Mouse (Mus musculus): ENCODE data around the gene Ly6g5b. TPM values are rescaled to one million over a fixed set of nuclear protein-coding genes. Genes with fewer than 3 reads are reported as not detected.

The Ly6g5b gene
- 0.22 and 0.35 TPM in 2 replicates for polyA plus RNA-seq (2015; fragmentation: Nextera tagmentation; extraction: Ambion mirVana)

DNA sequence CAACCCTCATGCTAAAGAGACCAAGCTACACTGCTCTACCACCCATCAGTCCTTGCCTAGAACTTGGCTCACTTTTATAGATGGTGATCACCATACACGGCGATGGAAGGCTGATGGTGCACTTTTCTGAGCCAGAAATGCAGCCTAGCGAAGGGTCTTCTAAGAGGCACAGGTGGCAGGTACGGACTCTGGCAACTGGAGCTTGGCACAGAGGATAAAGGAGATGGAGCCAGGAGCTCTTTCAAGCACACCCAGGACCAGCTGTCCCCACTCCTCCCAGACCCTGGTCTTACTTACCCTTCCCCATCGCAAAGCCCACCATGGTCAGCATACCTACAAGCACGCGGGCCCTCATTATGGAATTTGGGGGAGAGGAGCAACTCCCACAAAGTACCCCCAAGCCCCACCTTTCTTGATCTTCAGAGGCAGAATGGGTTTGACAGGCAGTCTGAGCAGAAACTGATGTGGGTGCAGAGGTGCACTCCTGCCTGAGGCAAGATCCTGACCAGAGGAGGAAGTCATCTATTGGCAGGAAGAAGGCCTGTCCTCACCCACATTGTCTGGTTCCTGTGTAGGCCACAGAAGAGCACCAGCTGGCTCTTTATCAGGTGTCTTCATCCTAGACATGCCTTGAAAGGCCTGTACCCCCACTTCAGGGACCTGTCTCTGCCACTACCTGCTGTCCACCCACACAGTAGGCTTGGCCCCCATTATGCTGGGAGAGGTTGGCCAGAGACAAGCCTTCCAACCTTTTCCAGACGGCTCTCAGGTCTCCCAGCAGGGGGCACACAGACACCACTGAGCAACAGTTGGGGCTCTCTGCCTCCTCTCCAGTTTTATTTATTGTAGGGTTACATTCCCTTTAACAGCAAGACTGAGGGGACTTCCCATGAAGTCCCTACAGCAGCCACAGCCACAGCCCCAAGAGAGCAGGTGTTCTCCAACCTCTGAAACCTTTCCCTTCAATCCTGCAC lies at the start of gene Ly6g5b:
Gene Ly6g5b, minus strand, starts transcription at position 383 of the 974 bp plus-strand sequence.

GRCm38 (mm10) chr17:35134801-35135590 lies 19.8 kb upstream of the Ly6g5b start, which contains the start of gene Bag6:
Gene Bag6, plus strand, starts transcription at chr17:35135178.

GRCm38 (mm10) chr17:35131500-35132173 lies 16.4 kb upstream of the Ly6g5b start, which contains the start of gene Apom:
Gene Apom, minus strand, starts transcription at chr17:35132050.

DNA sequence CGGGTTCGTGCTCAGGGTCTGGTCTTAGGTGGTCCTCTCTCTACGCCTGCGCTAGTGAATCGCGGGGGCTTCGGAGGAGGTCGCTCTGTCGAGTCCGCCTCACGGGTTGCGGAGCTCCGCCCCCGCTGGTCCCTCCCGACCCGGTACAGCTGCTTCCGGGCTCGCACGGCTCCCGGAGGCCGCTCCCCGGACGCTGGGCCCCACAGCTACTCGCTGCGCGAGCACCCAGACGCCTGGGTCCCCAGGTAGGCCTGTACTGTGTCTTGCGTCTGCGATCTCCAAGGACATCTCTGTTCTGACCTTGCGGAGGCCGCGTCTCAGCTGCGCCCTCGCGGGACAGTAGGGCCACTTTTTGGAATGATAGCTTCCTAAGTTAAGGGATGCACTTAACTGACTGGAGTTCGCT lies 11.0 kb upstream of the Ly6g5b start, which contains the start of gene D17H6S53E:
Gene D17H6S53E, plus strand, starts transcription at position 168 of the 406 bp plus-strand sequence.

DNA sequence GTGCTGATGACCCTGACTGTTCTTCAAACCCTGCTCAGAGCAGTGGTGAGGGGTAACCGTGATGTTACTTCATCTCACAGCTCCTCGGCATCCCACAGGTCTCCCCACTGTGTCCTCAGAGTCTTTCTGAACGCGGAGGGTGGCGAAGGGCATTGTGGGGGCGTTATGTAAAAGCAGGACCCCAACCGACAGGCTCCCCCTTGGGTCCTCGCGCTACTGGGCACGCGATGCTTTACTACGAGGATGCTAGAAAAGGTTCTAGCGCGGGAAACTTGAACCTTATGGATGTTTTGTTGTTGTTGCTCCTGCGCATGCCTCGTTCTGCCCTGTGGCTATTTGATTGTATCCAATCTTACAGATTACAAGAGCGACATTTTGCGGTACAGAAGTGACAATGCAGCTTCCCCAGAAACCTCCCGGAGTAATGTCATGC lies 6.7 kb upstream of the Ly6g5b start, which contains the start of gene Csnk2b:
Gene Csnk2b, minus strand, starts transcription at position 183 of the 433 bp plus-strand sequence.

DNA sequence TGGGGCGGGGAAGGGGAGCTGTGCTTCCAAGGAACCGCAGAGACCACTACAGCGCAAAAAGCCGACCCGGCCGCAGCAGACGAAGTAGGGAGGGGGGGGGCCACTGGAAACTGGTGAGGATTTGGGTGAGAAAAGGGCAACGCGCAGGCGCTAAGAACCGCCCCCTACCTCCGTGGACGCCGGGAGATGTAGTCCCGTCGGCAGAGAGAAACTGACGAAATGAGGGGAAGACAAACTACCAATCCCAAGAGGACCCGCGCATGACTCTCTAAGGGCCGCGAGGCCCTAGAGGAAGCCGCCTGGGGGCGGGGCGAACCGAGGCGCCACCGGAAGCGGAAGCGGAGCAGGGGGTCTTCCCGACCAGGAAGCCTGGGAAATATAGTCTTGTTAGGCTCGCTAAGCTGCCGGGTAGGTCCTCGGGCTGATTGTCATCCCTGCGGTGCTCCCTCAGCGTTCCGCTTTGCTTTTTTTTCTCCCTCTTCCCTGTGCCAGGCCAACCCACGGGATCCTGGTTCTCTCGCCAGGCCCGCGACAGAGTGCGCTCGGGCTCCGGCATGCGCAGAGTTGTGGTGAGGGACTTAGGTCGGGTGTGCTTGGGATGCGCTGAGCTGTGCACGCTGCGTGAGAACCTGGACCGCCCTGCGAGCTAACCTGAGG lies 6.0 kb upstream of the Ly6g5b start, which contains the start of gene Gpank1:
Gene Gpank1, plus strand, starts transcription at position 313 of the 657 bp plus-strand sequence.

DNA sequence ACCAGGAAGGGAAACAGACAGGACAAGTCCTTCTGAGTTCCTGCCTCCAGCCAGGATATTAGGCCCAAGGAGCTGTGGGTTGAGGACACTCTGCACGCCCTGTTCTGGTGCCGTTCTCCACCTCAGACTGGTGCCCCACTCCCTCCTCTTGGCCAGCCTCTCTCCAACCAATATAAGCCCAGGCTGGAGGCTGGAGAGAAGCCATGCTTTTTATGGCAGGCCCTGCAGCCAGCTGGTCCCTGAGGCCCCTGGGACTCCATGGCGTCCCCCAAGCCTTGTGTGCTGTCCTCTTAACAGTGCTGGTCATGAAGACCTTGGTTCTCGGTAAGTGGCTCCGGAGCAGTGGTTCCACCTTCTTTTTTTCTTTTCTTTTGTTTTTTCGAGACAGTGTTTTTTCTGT lies 7.1 kb downstream of the Ly6g5b start, which contains the start of gene Ly6g5c:
Gene Ly6g5c, plus strand, starts transcription at position 183 of the 400 bp plus-strand sequence.

GRCm38 (mm10) chr17:35088825-35089644 lies 26.2 kb downstream of the Ly6g5b start, which contains the start of gene Abhd16a:
Gene Abhd16a, plus strand, starts transcription at chr17:35089263.

GRCm38 (mm10) chr17:35085208-35085865 lies 29.9 kb downstream of the Ly6g5b start, which contains the start of gene Ly6g6f:
Gene Ly6g6f, minus strand, starts transcription at chr17:35085610.

GRCm38 (mm10) chr17:35077786-35078233 lies 37.4 kb downstream of the Ly6g5b start, which contains the start of gene Ly6g6d:
Gene Ly6g6d, minus strand, starts transcription at chr17:35078065.

DNA sequence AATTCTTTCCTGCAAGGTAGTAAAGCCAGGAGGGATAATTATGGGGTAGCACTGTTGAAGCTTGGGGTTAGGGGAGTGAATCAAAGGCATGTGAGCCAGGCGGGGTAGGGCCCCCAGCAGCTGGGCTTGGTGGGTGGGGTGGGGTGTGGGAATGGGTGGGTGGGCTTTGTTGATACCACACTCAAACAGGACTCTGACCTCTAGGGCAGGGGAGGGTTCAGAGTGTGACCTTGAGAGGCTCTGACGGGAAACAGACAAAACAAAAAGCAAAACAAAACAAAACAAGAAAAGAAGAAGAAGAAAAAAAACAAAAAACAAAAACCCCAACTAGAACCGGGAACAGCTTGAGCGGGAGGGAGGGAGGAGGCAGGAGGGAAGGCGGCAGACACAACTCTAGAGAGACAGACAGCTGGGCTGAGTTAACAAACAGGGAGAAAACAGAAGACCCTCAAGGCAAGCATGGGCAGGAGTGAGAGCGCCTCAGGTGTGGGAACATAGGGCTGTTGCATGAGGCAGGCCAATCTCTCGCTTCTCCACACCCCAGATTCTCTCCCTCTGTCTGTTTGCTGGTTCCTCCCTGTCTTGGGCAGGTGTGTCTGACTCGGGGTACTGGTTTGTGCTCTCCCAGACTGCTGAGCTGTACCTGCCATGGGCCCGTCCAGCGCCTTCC lies 38.6 kb downstream of the Ly6g5b start, which contains the start of gene Ly6g6e:
Gene Ly6g6e, plus strand, starts transcription at position 396 of the 670 bp plus-strand sequence.

GRCm38 (mm10) chr17:35066084-35066483 lies 49.1 kb downstream of the Ly6g5b start, which contains the start of gene Mpig6b:
Gene Mpig6b, minus strand, starts transcription at chr17:35066184.

DNA sequence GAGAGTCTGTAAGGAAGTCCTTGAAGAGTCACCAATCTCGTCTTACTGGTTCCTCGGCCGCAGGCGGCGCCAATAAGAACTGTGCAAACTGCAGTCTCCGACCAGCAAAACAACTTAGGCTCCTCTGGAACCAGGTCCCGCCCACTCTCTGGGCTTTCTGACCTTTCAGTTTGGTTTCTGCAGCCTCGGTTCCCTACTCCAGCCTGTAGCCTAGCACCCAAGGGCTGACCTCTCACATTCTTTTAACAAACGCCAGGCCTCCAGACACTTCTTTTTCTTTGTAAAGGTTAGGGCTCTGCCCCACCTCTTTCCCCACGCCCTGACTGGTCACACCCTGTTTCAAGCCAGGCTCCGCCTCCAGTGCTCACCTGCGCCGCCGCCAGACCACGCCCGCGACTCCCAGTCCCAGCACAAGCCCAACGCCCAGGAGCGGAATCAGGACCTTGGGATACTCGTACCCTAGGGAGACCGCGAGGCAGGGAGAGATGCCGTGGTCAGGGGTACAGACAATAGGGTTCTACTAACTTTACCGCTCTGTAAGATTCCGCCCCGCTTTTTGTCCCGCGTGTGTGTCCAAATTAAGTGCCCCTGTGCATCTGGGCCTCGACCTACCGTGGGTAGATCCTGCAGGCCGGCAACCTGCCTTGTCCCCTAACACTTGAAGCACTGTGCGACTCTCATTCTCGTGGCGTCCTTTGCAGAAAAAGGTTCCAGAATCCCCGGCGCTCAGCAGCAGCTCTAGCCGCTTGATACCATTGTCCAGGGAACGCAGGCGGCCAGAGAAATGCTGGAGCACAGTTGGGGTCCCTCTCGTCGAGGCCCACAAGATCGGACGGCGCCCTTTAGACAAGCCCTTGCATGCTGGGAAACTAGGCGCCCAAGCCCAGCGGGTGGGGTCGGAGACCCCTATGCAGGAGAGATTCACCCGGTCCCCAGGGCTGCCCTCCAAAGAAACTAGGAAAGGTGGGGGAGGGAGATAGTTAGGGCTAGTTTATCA lies 50.0 kb downstream of the Ly6g5b start, which contains the start of gene Ly6g6c:
Gene Ly6g6c, plus strand, starts transcription at position 438 of the 997 bp plus-strand sequence.

Data from urinary bladder, postnatal 0 days (tissue).